Mouse (Mus musculus) kidney, embryonic 14.5 days (tissue): Measurements from ENCODE around the gene Ccdc84. TPM values are rescaled to one million over a fixed set of nuclear protein-coding genes. Genes with fewer than 3 reads are reported as not detected.

Experiments used
- ATAC-seq: fragments of 200-750 bp; cut with Nextera tagmentation; 2 replicates; pipeline ENCODE4 v1.8.0; 2017; ENCODE audit warnings: moderate number of reproducible peaks, mild to moderate bottlenecking, moderate TSS enrichment, moderate library complexity; ENCODE audit not compliant: low FRiP score, low TSS enrichment
- H3K27ac ChIP-seq: fragments of 300-500 bp; sonication (generic); 2 replicates; pipeline ENCODE4 v1.5.1; 2014; ENCODE audit warnings: low read depth, mild to moderate bottlenecking, low read length, moderate library complexity, mixed read lengths
- H3K27me3 ChIP-seq: fragments of 300-500 bp; sonication (generic); 2 replicates; pipeline ENCODE4 v1.6.1; 2014; ENCODE audit warnings: mild to moderate bottlenecking, low read length; ENCODE audit not compliant: control insufficient read depth, insufficient read depth
- H3K36me3 ChIP-seq: fragments of 300-500 bp; sonication (generic); 2 replicates; pipeline ENCODE4 v1.6.1; 2014; ENCODE audit warnings: low read length, mixed read lengths; ENCODE audit not compliant: control insufficient read depth, insufficient read depth
- H3K4me1 ChIP-seq: fragments of 300-500 bp; sonication (generic); 2 replicates; pipeline ENCODE4 v1.6.1; 2014; ENCODE audit warnings: low read length, mixed read lengths; ENCODE audit not compliant: control insufficient read depth, insufficient read depth
- H3K4me2 ChIP-seq: fragments of 300-500 bp; sonication (generic); replicated peaks from 2 replicates; pipeline ENCODE4 v1.6.1; 2014; ENCODE audit warnings: low read depth, mild to moderate bottlenecking, low read length
- H3K4me3 ChIP-seq: fragments of 300-500 bp; sonication (generic); 2 replicates; pipeline ENCODE4 v1.5.1; 2014; ENCODE audit warnings: mild to moderate bottlenecking, low read length
- H3K9ac ChIP-seq: fragments of 300-500 bp; sonication (generic); 2 replicates; pipeline ENCODE4 v1.6.1; 2014; ENCODE audit warnings: low read depth, mild to moderate bottlenecking, low read length, moderate library complexity
- H3K9me3 ChIP-seq: fragments of 300-500 bp; sonication (generic); 2 replicates; pipeline ENCODE4 v1.6.1; 2016; ENCODE audit warnings: low read length; ENCODE audit not compliant: control insufficient read depth
- whole genome bisulfite sequencing: fragments of 180-500 bp; shearing (Covaris S2); extraction: QIAGEN DNeasy Blood & Tissue Kit; methylation state at CpG from one replicate; pipeline ENCODE4 v1.1.7; 2014; 5-methylcytosine and 5-hydroxymethylcytosine counted together
- polyA plus RNA-seq: library from polyadenylated mRNA; unstranded; fragments of >200 nt; fragmentation: Nextera tagmentation; extraction: Ambion mirVana; gene quantifications from 2 replicates; pipeline ENCODE4 v1.2.1, GENCODE M21; 2014

The Ccdc84 gene
- polyA plus RNA-seq, 1 experiment from 2014 or later, result 26.7 TPM

DNA sequence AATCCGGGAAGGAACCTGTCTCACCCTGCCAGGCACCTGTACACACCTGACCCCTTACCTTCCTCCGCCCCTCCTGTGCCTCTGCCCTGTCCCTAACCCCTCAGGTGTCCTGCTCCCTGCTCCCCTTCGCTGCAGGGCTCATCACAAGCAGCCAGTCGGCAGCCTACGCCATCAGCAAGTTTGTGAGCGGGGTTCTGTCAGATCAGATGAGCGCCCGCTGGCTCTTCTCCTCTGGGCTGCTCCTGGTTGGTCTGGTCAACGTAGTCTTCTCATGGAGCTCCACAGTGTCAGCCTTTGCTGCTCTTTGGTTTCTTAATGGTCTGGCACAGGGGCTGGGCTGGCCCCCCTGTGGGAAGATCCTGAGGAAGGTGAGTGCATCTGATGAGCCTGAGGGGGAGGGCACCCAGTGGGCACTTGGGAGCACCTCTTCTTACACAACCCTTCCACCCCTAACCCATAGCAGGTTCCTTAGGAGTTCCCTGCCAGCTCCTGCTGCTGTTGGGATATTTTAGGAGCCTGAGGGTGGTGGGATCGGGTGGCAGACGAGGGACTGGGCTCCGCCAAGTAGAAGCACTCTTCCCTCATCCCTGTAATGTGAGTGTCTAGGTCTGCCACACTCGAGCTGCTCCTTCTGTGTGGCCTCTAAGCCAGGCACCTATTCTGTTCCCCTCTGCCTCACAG, 19.1 kb downstream of the Ccdc84 start:
- Histone ChIP-seq H3K9ac (0 out of 2 replicates have a peak overlapping the region, but pooled peaks have one; percentile 76), H3K27me3 (no peaks in the 10 kb centered on the region), H3K27ac (no peak overlapping the region), H3K4me3 (peak overlapping the region; percentile 68), H3K9me3 (no peaks in the 10 kb centered on the region), H3K4me2 (peak overlapping the region; percentile 96), H3K4me1 (peaks cover 11% of the 10 kb centered on the region), H3K36me3 (peaks cover 40% of the 10 kb centered on the region)
- 71% methylated on average over 13 of the region's 13 CpGs for WGBS
- ATAC-seq, result no peak

DNA sequence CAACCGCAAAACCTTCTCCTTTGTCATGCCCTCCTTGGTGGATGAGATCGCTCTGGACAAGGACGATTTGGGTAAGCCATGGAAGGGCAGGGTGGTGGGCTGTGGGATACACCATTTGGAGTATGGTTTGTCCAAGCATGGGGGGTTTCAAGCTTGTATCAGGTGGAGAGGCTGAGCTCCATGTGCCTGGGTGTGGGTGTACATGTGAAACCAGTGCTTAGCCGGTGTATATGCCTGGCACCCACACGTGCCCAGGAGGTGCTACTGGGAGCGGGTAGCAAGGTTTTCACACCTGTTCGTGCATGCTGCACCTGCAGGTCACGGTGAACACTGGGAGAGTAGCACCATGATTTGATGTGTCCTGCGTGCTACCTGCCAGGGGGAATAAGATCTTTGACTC, 19.8 kb downstream of the Ccdc84 start:
- Histone ChIP-seq H3K27me3 (no peaks in the 10 kb centered on the region), H3K27ac (peak overlapping the region; percentile 89; the same call in 1 of the 2 replicates)
- WGBS, result 73% methylated on average over 9 of the region's 9 CpGs

DNA sequence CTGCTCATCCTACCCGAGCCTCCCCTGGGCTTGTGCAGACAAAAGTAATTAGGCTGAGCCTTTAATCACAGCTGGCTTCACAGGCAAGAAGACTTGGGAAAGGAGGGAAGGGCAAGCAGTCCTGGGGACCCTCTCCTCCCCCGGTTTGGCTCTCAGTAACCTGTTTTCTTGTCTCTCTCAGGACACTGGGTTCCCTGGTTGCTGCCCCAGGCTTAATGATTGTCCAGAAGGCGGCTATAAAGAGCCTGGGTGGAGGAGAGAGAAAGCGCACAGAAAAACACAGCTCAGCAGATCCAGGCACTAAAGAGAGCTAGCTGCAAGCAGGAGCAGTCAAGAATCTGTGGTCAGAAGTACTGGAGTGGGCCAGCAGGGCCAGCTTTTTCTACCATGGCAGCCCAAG, 20.3 kb downstream of the Ccdc84 start:
- H3K4me1 ChIP-seq, result peaks cover 11% of the 10 kb centered on the region
- H3K27me3 ChIP-seq, result no peaks in the 10 kb centered on the region
- peak; percentile 5; the same call in 1 of the 2 replicates for ATAC-seq
- peaks cover 28% of the 10 kb centered on the region for H3K36me3 ChIP-seq
- H3K4me3 ChIP-seq, result peak overlapping the region; percentile 68
- H3K4me2 ChIP-seq, result peak overlapping the region; percentile 96
- H3K9ac ChIP-seq, result peak overlapping the region; percentile 76; the same call in 1 of the 2 replicates
- H3K9me3 ChIP-seq, result no peaks in the 10 kb centered on the region
- 8% methylated on average over 4 of the region's 4 CpGs for WGBS
- H3K27ac ChIP-seq, result peak overlapping the region; percentile 89; the same call in 1 of the 2 replicates

More for the DNA sequence above, 19.8 kb downstream of the Ccdc84 start:
- Histone ChIP-seq H3K4me1 (peaks cover 11% of the 10 kb centered on the region), H3K9me3 (no peaks in the 10 kb centered on the region), H3K4me3 (peak overlapping the region; percentile 68), H3K9ac (peak overlapping the region; percentile 76; the same call in 1 of the 2 replicates), H3K4me2 (peak overlapping the region; percentile 96), H3K36me3 (peaks cover 33% of the 10 kb centered on the region)
- no peak for ATAC-seq

DNA sequence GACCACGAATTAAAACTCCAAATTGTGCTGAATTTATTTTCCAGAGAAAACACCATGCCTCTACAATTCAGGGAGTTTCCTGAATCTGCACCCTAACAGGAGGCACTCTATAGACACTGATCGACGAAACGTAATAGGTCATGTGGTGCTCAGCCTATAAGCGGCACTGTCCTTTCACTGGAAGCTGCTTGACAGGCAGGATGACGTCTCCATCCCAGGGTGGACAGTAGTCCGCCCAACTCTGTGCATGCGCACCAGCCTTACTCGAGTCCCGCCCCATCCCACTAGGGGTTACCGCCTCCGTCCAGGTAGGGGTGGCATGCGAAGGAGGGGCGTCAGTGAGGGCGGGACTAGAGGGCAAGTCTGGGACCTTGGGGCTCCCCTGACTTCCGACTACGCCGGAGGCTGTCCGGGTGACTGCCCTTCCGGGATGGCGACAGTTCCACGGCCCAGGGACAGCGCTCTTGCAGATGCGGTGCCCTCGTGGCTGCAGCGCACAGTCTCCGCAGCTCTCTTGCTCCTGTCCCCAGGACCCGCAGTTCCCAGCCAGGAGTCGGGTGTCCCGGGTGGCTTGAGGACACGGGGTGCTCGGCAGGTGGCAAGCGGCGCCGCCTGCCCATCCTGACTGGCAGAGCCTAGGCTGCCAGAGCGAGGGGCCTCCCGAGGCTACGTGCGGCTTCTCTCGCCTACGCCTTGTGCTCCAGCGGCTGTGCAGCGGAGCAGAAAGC, 21.5 kb downstream of the Ccdc84 start, which contains the start of gene Slc37a4:
Gene Slc37a4 (plus strand): TSS at position 169 of the 728 bp plus-strand sequence.
- Histone ChIP-seq H3K4me1 (peaks cover 11% of the 10 kb centered on the region), H3K27me3 (no peaks in the 10 kb centered on the region), H3K4me3 (peak within 1 kb of the TSS; percentile 68), H3K9me3 (no peaks in the 10 kb centered on the region), H3K36me3 (peaks cover 23% of the 10 kb centered on the region), H3K9ac (peak within 1 kb of the TSS; percentile 76), H3K27ac (peak within 1 kb of the TSS; percentile 89), H3K4me2 (peak within 1 kb of the TSS; percentile 96)
- peak; percentile 98 for ATAC-seq
- WGBS, result under 1% methylated on average over 43 of the region's 43 CpGs

DNA sequence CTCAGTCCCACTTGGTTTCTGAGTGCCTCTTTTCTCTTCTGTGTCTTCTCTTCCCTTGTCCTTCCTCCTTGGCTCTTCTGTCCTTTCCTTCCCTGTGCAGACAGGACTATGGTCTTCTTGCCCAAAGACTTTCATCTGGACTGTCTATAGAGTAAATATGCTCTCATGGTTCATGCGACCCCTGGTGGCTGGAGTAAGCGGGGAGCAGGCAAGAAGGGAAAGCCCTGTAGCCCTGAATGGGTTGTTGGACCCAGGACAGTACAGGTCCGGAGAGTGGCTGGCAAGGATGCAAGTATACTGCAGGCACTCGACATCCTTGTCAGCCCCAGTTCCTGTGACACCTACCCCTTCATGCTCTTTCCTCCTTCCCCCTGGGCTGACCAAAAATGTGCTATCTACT, 26.9 kb downstream of the Ccdc84 start:
- peaks cover 56% of the 10 kb centered on the region for H3K36me3 ChIP-seq
- ATAC-seq, result peak; percentile 43; the same call in 1 of the 2 replicates

DNA sequence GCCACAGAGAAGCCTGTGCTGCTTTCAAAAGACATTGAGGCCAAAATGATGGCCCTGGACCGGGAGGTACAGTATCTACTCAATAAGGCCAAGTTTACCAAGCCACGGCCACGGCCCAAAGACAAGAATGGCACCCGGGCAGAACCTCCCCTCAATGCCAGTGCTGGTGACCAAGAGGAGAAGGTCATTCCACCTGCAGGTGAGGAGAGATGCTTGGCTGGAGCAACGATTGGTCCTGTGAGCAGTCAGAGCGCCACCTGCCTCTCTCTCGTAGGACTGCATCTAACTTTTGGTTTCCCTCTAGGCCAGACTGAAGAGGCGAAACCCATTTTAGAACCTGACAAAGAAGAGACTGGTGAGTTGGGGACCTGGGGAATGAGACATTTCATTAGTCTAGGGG, 29.1 kb downstream of the Ccdc84 start:
- no peak for ATAC-seq
- Histone ChIP-seq H3K4me1 (no peaks in the 10 kb centered on the region), H3K4me3 (no peak overlapping the region), H3K9me3 (no peaks in the 10 kb centered on the region), H3K9ac (no peak overlapping the region), H3K4me2 (no peak overlapping the region), H3K36me3 (peaks cover 78% of the 10 kb centered on the region), H3K27me3 (no peaks in the 10 kb centered on the region), H3K27ac (no peak overlapping the region)
- WGBS, result 63% methylated on average over 8 of the region's 8 CpGs

More for the DNA sequence above, 26.9 kb downstream of the Ccdc84 start:
- 46% methylated on average over 4 of the region's 4 CpGs for WGBS
- no peak overlapping the region for H3K4me2 ChIP-seq
- no peaks in the 10 kb centered on the region for H3K9me3 ChIP-seq
- H3K27ac ChIP-seq, result no peak overlapping the region
- H3K4me3 ChIP-seq, result no peak overlapping the region
- no peaks in the 10 kb centered on the region; the same call in 1 of the 2 replicates for H3K4me1 ChIP-seq
- H3K9ac ChIP-seq, result no peak overlapping the region
- H3K27me3 ChIP-seq, result no peaks in the 10 kb centered on the region

DNA sequence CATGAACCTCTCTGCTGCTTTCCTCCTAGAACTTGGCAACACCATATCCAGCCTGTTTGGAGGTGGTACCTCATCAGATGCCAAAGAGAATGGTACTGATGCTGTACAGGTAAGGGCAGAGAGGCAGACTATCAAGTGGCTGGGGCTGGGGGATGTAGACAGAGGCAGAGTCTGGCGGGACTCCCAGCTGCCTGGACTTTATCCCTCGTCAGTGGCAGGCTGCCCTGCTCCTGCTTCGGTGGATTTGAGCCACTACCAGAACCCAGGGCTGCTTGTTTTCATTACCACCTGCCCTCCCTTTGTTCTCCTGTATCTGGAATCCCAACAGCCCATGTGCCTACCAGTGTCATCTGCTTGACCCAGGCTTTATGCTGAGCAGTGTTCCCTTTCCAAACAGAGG, 31.1 kb downstream of the Ccdc84 start:
- Histone ChIP-seq H3K27me3 (no peaks in the 10 kb centered on the region), H3K9me3 (no peaks in the 10 kb centered on the region), H3K27ac (no peak overlapping the region), H3K36me3 (peaks cover 95% of the 10 kb centered on the region), H3K4me1 (no peaks in the 10 kb centered on the region), H3K4me2 (no peak overlapping the region), H3K9ac (no peak overlapping the region), H3K4me3 (no peak overlapping the region)
- ATAC-seq, result no peak
- WGBS, result 87% methylated on average over 3 of the region's 3 CpGs

DNA sequence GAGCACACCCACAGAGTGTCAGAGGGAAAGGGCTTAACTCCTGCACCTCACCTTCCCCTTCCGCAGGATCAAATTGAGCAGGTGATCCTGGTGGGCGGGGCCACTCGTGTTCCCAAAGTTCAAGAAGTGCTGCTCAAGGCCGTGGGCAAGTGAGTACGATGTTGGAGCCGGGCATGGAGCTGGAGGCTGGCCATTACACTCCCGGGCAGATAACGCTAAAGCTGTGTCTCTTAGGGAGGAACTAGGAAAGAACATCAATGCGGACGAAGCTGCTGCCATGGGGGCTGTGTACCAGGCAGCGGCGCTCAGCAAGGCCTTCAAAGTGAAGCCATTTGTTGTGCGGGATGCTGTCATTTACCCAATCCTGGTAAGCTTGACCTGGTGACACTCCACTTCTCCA, 33.8 kb downstream of the Ccdc84 start:
- 95% methylated on average over 13 of the region's 13 CpGs for WGBS
- Histone ChIP-seq H3K27ac (no peak overlapping the region), H3K4me3 (no peak overlapping the region), H3K4me2 (no peak overlapping the region), H3K36me3 (peaks cover 90% of the 10 kb centered on the region), H3K9me3 (no peaks in the 10 kb centered on the region), H3K27me3 (no peaks in the 10 kb centered on the region), H3K4me1 (peaks cover 11% of the 10 kb centered on the region; the same call in 1 of the 2 replicates), H3K9ac (no peak overlapping the region)
- ATAC-seq, result no peak

DNA sequence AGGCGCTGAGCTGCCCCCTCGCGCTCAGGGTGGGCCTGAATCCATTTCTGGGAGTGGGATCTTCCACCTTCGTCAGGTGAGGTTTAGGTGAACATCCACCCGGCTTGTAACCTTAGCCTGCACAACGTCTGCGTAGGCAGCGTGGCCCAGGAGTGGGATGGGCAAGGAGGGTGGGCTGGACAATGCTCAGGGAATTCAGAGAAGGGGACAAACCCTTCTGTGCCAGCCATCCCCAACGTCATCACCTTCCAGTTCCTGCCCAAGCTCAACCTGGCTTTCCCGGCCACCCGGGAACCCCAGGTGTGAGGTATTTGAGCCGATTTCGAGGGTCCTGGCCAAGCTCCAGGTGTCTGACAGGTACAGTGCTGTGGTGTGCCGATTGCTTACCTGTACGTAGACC, 38.5 kb downstream of the Ccdc84 start:
- H3K4me1 ChIP-seq, result peaks cover 16% of the 10 kb centered on the region; the same call in 1 of the 2 replicates
- peak overlapping the region; percentile 76 for H3K27ac ChIP-seq
- WGBS, result 6% methylated on average over 15 of the region's 15 CpGs
- H3K4me2 ChIP-seq, result peak overlapping the region; percentile 76
- peak overlapping the region; percentile 69 for H3K4me3 ChIP-seq
- peak overlapping the region; percentile 84 for H3K9ac ChIP-seq
- H3K36me3 ChIP-seq, result peaks cover 43% of the 10 kb centered on the region
- H3K27me3 ChIP-seq, result no peaks in the 10 kb centered on the region
- H3K9me3 ChIP-seq, result no peaks in the 10 kb centered on the region
- peak; percentile 42 for ATAC-seq
